Mouse (Mus musculus) MEL (cell line): Measurements from ENCODE around the gene Tnfaip1. TPM values are rescaled to one million over a fixed set of nuclear protein-coding genes. Genes with fewer than 3 reads are reported as not detected.

ENCODE experiments used
- DNase-seq: peaks from one replicate; pipeline ENCODE4 v3.0.0; 2011; ENCODE audit warnings: low read depth, low spot score
- H3K27ac ChIP-seq: 2 replicates; pipeline ENCODE4 v1.5.1; 2012; ENCODE audit warnings: low read depth, mild to moderate bottlenecking, control low read depth, low read length, moderate library complexity; ENCODE audit not compliant: control insufficient read depth
- H3K27me3 ChIP-seq, 2 experiments: fragments of 150-350 bp in 1 of 2; sonication (generic) in 1 of 2; 2 replicates each; pipeline ENCODE4 v1.6.1; 2012; ENCODE audit warnings: low read length in 2 of 2, mild to moderate bottlenecking in 2 of 2, improper control_type of control experiment in 1 of 2, moderate library complexity in 1 of 2; ENCODE audit not compliant: insufficient read depth in 2 of 2, control insufficient read depth in 1 of 2
- H3K36me3 ChIP-seq, 2 experiments: 2 replicates each; pipeline ENCODE4 v1.6.1; 2012 to 2014; ENCODE audit warnings: low read length in 2 of 2, improper control_type of control experiment in 1 of 2, inconsistent platforms in 1 of 2, mild to moderate bottlenecking in 1 of 2; ENCODE audit not compliant: insufficient read depth in 2 of 2, control insufficient read depth in 1 of 2
- H3K4me1 ChIP-seq, 2 experiments: fragments of 150-350 bp in 1 of 2; sonication (generic) in 1 of 2; 2 replicates each; pipeline ENCODE4 v1.6.1; 2012; ENCODE audit warnings: low read length in 2 of 2, improper control_type of control experiment in 1 of 2, mild to moderate bottlenecking in 1 of 2; ENCODE audit not compliant: insufficient read depth in 2 of 2, control insufficient read depth in 1 of 2
- H3K4me3 ChIP-seq, 2 experiments: fragments of 150-350 bp in 1 of 2; sonication (generic) in 1 of 2; 2 replicates each; pipeline ENCODE4 v1.5.1; 2012; ENCODE audit warnings: low read depth in 2 of 2, low read length in 2 of 2, mild to moderate bottlenecking in 2 of 2, moderate library complexity in 2 of 2, control low read depth in 1 of 2, improper control_type of control experiment in 1 of 2; ENCODE audit not compliant: control insufficient read depth in 1 of 2, insufficient read depth in 1 of 2
- H3K79me2 ChIP-seq: 2 replicates; pipeline ENCODE4 v1.6.1; 2012; ENCODE audit warnings: mild to moderate bottlenecking, low read length, moderate library complexity; ENCODE audit not compliant: control insufficient read depth, poor library complexity, insufficient read depth
- H3K9ac ChIP-seq: 2 replicates; pipeline ENCODE4 v1.6.1; 2012; ENCODE audit warnings: low read depth, mild to moderate bottlenecking, control low read depth, low read length, moderate library complexity; ENCODE audit not compliant: control insufficient read depth, poor library complexity, severe bottlenecking
- H3K9me3 ChIP-seq: fragments of 150-350 bp; sonication (generic); replicated peaks from 2 replicates; pipeline ENCODE4 v1.6.1; 2012; ENCODE audit warnings: mild to moderate bottlenecking, low read length, improper control_type of control experiment, moderate library complexity; ENCODE audit not compliant: insufficient read depth
- BHLHE40 ChIP-seq: IDR thresholded peaks from 2 replicates; pipeline ENCODE4 v1.6.1; 2012; ENCODE audit warnings: low read depth, mild to moderate bottlenecking, inconsistent platforms, low read length, improper control_type of control experiment, borderline replicate concordance
- CHD2 ChIP-seq: IDR thresholded peaks from 2 replicates; pipeline ENCODE4 v1.6.1; 2011; ENCODE audit warnings: low read length, improper control_type of control experiment
- CTCF ChIP-seq, 3 experiments: IDR thresholded peaks in 2 of 3; conservative IDR thresholded peaks in 1 of 3; 2 replicates each; pipeline ENCODE4 v1.5.1; 2011 to 2012; ENCODE audit warnings: low read length in 3 of 3, low read depth in 2 of 3, mild to moderate bottlenecking in 2 of 3, improper control_type of control experiment in 1 of 3, inconsistent platforms in 1 of 3, mixed read lengths in 1 of 3, moderate library complexity in 1 of 3; ENCODE audit not compliant: control insufficient read depth in 1 of 3, insufficient read depth in 1 of 3, poor library complexity in 1 of 3, severe bottlenecking in 1 of 3
- E2F4 ChIP-seq: IDR thresholded peaks from 2 replicates; pipeline ENCODE4 v1.6.1; 2011; ENCODE audit warnings: low read depth, low read length, improper control_type of control experiment, borderline replicate concordance
- ELF1 ChIP-seq: IDR thresholded peaks from 2 replicates; pipeline ENCODE4 v1.6.1; 2014; ENCODE audit warnings: low read depth, mild to moderate bottlenecking, inconsistent platforms, low read length, improper control_type of control experiment, moderate library complexity
- EP300 ChIP-seq, 2 experiments: IDR thresholded peaks; 2 replicates each; pipeline ENCODE4 v1.6.1; 2011; ENCODE audit warnings: improper control_type of control experiment in 2 of 2, low read length in 2 of 2, low read depth in 1 of 2, mild to moderate bottlenecking in 1 of 2
- ETS1 ChIP-seq: IDR thresholded peaks from 2 replicates; pipeline ENCODE4 v1.6.1; 2012; ENCODE audit warnings: low read depth, mild to moderate bottlenecking, inconsistent platforms, low read length, improper control_type of control experiment, moderate library complexity
- GABPA ChIP-seq: IDR thresholded peaks from 2 replicates; pipeline ENCODE4 v1.6.1; 2012; ENCODE audit warnings: low read depth, mild to moderate bottlenecking, inconsistent platforms, low read length, improper control_type of control experiment, moderate library complexity
- GATA1 ChIP-seq: IDR thresholded peaks from 2 replicates; pipeline ENCODE4 v1.6.1; 2011; ENCODE audit warnings: low read depth, low read length, improper control_type of control experiment
- HCFC1 ChIP-seq: IDR thresholded peaks from 2 replicates; pipeline ENCODE4 v1.6.1; 2012; ENCODE audit warnings: low read depth, mild to moderate bottlenecking, inconsistent platforms, low read length, improper control_type of control experiment, moderate library complexity
- JUND ChIP-seq: IDR thresholded peaks from 2 replicates; pipeline ENCODE4 v1.6.1; 2011; ENCODE audit warnings: low read depth, mild to moderate bottlenecking, improper control_type of control experiment, low read length
- KAT2A ChIP-seq: conservative IDR thresholded peaks from 2 replicates; pipeline ENCODE4 v1.6.1; 2012; ENCODE audit warnings: low read depth, low read length, improper control_type of control experiment, inconsistent platforms
- MAFK ChIP-seq: IDR thresholded peaks from 2 replicates; pipeline ENCODE4 v1.6.1; 2011; ENCODE audit warnings: low read depth, mild to moderate bottlenecking, low read length, improper control_type of control experiment, borderline replicate concordance
- MAX ChIP-seq: IDR thresholded peaks from 2 replicates; pipeline ENCODE4 v1.6.1; 2011; ENCODE audit warnings: low read length, improper control_type of control experiment
- MAZ ChIP-seq: IDR thresholded peaks from 2 replicates; pipeline ENCODE4 v1.6.1; 2012; ENCODE audit warnings: low read depth, mild to moderate bottlenecking, inconsistent platforms, low read length, improper control_type of control experiment
- MEF2A ChIP-seq: IDR thresholded peaks from 2 replicates; pipeline ENCODE4 v1.6.1; 2014; ENCODE audit warnings: low read depth, mild to moderate bottlenecking, inconsistent platforms, low read length, improper control_type of control experiment; ENCODE audit not compliant: poor library complexity, insufficient replicate concordance, severe bottlenecking; ENCODE audit errors: extremely low read depth
- MXI1 ChIP-seq: IDR thresholded peaks from 2 replicates; pipeline ENCODE4 v1.6.1; 2011; ENCODE audit warnings: mild to moderate bottlenecking, low read depth, low read length, improper control_type of control experiment
- MYB ChIP-seq: IDR thresholded peaks from 2 replicates; pipeline ENCODE4 v1.6.1; 2011; ENCODE audit warnings: mild to moderate bottlenecking, low read depth, low read length, improper control_type of control experiment
- MYC ChIP-seq: IDR thresholded peaks from 2 replicates; pipeline ENCODE4 v1.6.1; 2011; ENCODE audit warnings: low read depth, mild to moderate bottlenecking, low read length, improper control_type of control experiment, moderate library complexity
- NELFE ChIP-seq: IDR thresholded peaks from 2 replicates; pipeline ENCODE4 v1.6.1; 2011; ENCODE audit warnings: low read depth, low read length, improper control_type of control experiment
- NRF1 ChIP-seq: IDR thresholded peaks from 2 replicates; pipeline ENCODE4 v1.6.1; 2014; ENCODE audit warnings: low read depth, mild to moderate bottlenecking, inconsistent platforms, low read length, improper control_type of control experiment, moderate library complexity; ENCODE audit not compliant: poor library complexity, insufficient read depth, severe bottlenecking
- POLR2A ChIP-seq, 2 experiments: IDR thresholded peaks; 2 replicates each; pipeline ENCODE4 v1.6.1; 2011 to 2012; ENCODE audit warnings: low read length in 2 of 2, mild to moderate bottlenecking in 2 of 2, control low read depth in 1 of 2, improper control_type of control experiment in 1 of 2, low read depth in 1 of 2, moderate library complexity in 1 of 2; ENCODE audit not compliant: control insufficient read depth in 1 of 2, insufficient read depth in 1 of 2, poor library complexity in 1 of 2
- RAD21 ChIP-seq: IDR thresholded peaks from 2 replicates; pipeline ENCODE4 v1.6.1; 2011; ENCODE audit warnings: mild to moderate bottlenecking, low read depth, low read length, improper control_type of control experiment
- RCOR1 ChIP-seq: IDR thresholded peaks from 2 replicates; pipeline ENCODE4 v1.6.1; 2012; ENCODE audit warnings: low read depth, mild to moderate bottlenecking, inconsistent platforms, low read length, improper control_type of control experiment
- SMC3 ChIP-seq: IDR thresholded peaks from 2 replicates; pipeline ENCODE4 v1.6.1; 2011; ENCODE audit warnings: low read depth, low read length, improper control_type of control experiment
- TAL1 ChIP-seq: IDR thresholded peaks from 2 replicates; pipeline ENCODE4 v1.6.1; 2012; ENCODE audit warnings: mild to moderate bottlenecking, inconsistent platforms, low read length, moderate library complexity, mixed read lengths
- TBP ChIP-seq: IDR thresholded peaks from 2 replicates; pipeline ENCODE4 v1.8.0; 2011; ENCODE audit warnings: low read depth, low read length, improper control_type of control experiment
- TCF12 ChIP-seq: IDR thresholded peaks from 2 replicates; pipeline ENCODE4 v1.6.1; 2014; ENCODE audit warnings: low read depth, mild to moderate bottlenecking, inconsistent platforms, low read length, improper control_type of control experiment, moderate library complexity
- UBTF ChIP-seq: IDR thresholded peaks from 2 replicates; pipeline ENCODE4 v1.6.1; 2012; ENCODE audit warnings: low read depth, mild to moderate bottlenecking, inconsistent platforms, low read length, improper control_type of control experiment, moderate library complexity, borderline replicate concordance; ENCODE audit not compliant: insufficient read depth
- USF1 ChIP-seq: IDR thresholded peaks from 2 replicates; pipeline ENCODE4 v1.6.1; 2014; ENCODE audit warnings: low read depth, mild to moderate bottlenecking, inconsistent platforms, low read length, improper control_type of control experiment, moderate library complexity
- USF2 ChIP-seq, 2 experiments: IDR thresholded peaks; 2 replicates each; pipeline ENCODE4 v1.6.1; 2011 to 2012; ENCODE audit warnings: improper control_type of control experiment in 2 of 2, low read length in 2 of 2, borderline replicate concordance in 1 of 2, inconsistent platforms in 1 of 2, low read depth in 1 of 2, mild to moderate bottlenecking in 1 of 2; ENCODE audit not compliant: insufficient read depth in 1 of 2
- ZC3H11A ChIP-seq: IDR thresholded peaks from 2 replicates; pipeline ENCODE4 v1.6.1; 2012; ENCODE audit warnings: low read depth, mild to moderate bottlenecking, inconsistent platforms, low read length, improper control_type of control experiment
- ZKSCAN1 ChIP-seq: IDR thresholded peaks from 2 replicates; pipeline ENCODE4 v1.6.1; 2012; ENCODE audit warnings: low read depth, mild to moderate bottlenecking, inconsistent platforms, low read length, improper control_type of control experiment, moderate library complexity
- ZMIZ1 ChIP-seq: IDR thresholded peaks from 2 replicates; pipeline ENCODE4 v1.6.1; 2012; ENCODE audit warnings: low read depth, mild to moderate bottlenecking, inconsistent platforms, low read length, improper control_type of control experiment, moderate library complexity
- ZNF384 ChIP-seq: IDR thresholded peaks from 2 replicates; pipeline ENCODE4 v1.6.1; 2012; ENCODE audit warnings: low read depth, mild to moderate bottlenecking, inconsistent platforms, low read length, improper control_type of control experiment
- polyA plus RNA-seq, 2 experiments: library from polyadenylated mRNA; stranded (reverse) in 1 of 2; unstranded in 1 of 2; fragments of >175 nt in 1 of 2; fragments of >200 nt in 1 of 2; gene quantifications; 2 replicates each; pipeline versions ENCODE4 v1.2.1 to v1.2.4; 2012; ENCODE audit warnings: low replicate concordance in 2 of 2, low read depth in 1 of 2; ENCODE audit not compliant: insufficient read length in 2 of 2, insufficient read depth in 1 of 2, missing spikeins in 1 of 2
- total RNA-seq: library from RNA; depleted of rRNA; stranded (reverse); fragments of 300-350 nt; gene quantifications from 2 replicates; pipeline ENCODE4 v1.2.3, GENCODE M21; 2012; rRNA removed

The Tnfaip1 gene
- total RNA-seq (3.9 and 4.7 TPM in 2 replicates), polyA plus RNA-seq (1 to 10 TPM in 1 of 2 experiments, not detected in 1; 7.4 TPM)

DNA sequence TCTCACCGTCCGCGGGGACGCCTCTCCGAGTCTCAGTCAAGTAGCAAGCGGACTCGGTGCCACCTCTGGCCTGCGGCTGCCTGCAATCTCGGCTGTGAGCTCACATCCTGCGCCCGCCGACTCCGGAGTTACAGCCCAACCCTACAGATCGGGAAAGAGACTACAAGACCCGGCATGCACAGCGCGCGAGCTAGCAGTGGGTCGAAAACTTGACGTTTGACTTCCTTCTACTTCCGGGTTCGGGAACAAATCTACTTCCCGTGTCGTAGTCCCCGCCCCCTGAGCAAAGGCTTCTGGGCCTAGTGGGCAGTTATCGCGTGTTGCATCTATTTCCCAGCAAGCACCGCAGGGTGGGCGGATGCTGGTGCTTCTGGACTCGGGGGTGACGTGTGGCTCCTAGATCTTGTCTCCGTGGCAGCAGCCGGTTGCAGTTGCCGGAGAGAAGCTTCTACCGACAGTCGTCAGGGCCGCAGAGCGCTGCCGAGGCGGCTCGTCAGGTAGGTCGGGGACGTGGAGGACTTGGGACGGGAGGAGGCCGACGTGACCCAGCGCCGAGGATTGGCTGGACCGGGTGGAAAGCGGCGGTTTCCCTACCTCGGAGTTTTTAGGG is at the start of gene Tnfaip1, which contains the start of gene Ift20:
Gene Tnfaip1, minus strand, starts transcription at position 253 of the 610 bp plus-strand sequence.
Gene Ift20, plus strand, starts transcription at position 282 of the 610 bp plus-strand sequence.
- Histone ChIP-seq H3K4me3 (peak within 1 kb of the TSS; percentile 76 to 87), H3K4me1 (peaks cover 0 to 34% of the 10 kb centered on the region in 2 experiments; a peak in 3 of 4 replicates), H3K36me3 (peaks cover 4 to 25% of the 10 kb centered on the region in 2 experiments), H3K9ac (peak within 1 kb of the TSS; percentile 87), H3K27me3 (no peaks in the 10 kb centered on the region), H3K9me3 (no peaks in the 10 kb centered on the region), H3K79me2 (peaks cover 23% of the 10 kb centered on the region), H3K27ac (peak within 1 kb of the TSS; percentile 66)
- peak; percentile 100 for DNase-seq
- peak; percentile 96 for TF ChIP-seq ZMIZ1
- TF ChIP-seq ETS1, result peak; percentile 92
- TF ChIP-seq BHLHE40, result peak; percentile 4; the same call in 1 of the 2 replicates
- TF ChIP-seq GATA1, result peak; percentile 96
- TF ChIP-seq CHD2, result peak; percentile 91
- TF ChIP-seq MAFK, result no peak
- peak; percentile 83 for TF ChIP-seq RCOR1
- peak; percentile 98 for TF ChIP-seq NELFE
- peak; percentile 9; the same call in 1 of the 2 replicates for TF ChIP-seq SMC3
- TF ChIP-seq USF1, result peak; percentile 68
- TF ChIP-seq JUND, result no peak
- 0 out of 2 replicates have a peak, but pooled peaks have one; percentile 51 for TF ChIP-seq UBTF
- no peak for TF ChIP-seq ZC3H11A
- peak; percentile 88 for TF ChIP-seq TBP
- TF ChIP-seq NRF1, result peak; percentile 56
- TF ChIP-seq ZKSCAN1, result no peak
- TF ChIP-seq RAD21, result no peak
- no peak for TF ChIP-seq MEF2A
- TF ChIP-seq ELF1, result peak; percentile 92
- TF ChIP-seq USF2 (IDR thresholded peaks at IDR 0.05; ENCODE audit: borderline replicate concordance in 1 of 2, insufficient read depth in 1 of 2, low read depth in 1 of 2, low read length in 2 of 2), result no peak
- 0 out of 6 replicates have a peak, but pooled peaks of 1 of the 3 experiments have one; percentile 5 for TF ChIP-seq CTCF (IDR thresholded peaks at IDR 0.05 in 2 of 3, conservative IDR thresholded peaks at IDR 0.05 in 1 of 3; ENCODE audit: control insufficient read depth in 1 of 3, insufficient read depth in 1 of 3, low read depth in 2 of 3, low read length in 3 of 3, poor library complexity in 1 of 3, severe bottlenecking in 1 of 3)
- peak; percentile 96 for TF ChIP-seq MXI1
- peak; percentile 93 to 99 for TF ChIP-seq POLR2A (IDR thresholded peaks at IDR 0.05; ENCODE audit: control insufficient read depth in 1 of 2, insufficient read depth in 1 of 2, low read depth in 1 of 2, low read length in 2 of 2, poor library complexity in 1 of 2)
- TF ChIP-seq MYB, result peak; percentile 50; the same call in 1 of the 2 replicates
- peak; percentile 99 for TF ChIP-seq KAT2A
- peak in 1 of 2 experiments; percentile 62; a peak in 2 of 4 replicates for TF ChIP-seq EP300 (IDR thresholded peaks at IDR 0.05; ENCODE audit: low read depth in 1 of 2, low read length in 2 of 2)
- TF ChIP-seq E2F4, result no peak
- peak; percentile 51; the same call in 1 of the 2 replicates for TF ChIP-seq GABPA
- peak; percentile 89 for TF ChIP-seq MYC
- TF ChIP-seq TCF12, result peak; percentile 84
- peak; percentile 100 for TF ChIP-seq HCFC1
- TF ChIP-seq TAL1, result no peak
- TF ChIP-seq ZNF384, result no peak; the same call in 1 of the 2 replicates
- TF ChIP-seq MAX, result peak; percentile 80; the same call in 1 of the 2 replicates
- TF ChIP-seq MAZ, result 0 out of 2 replicates have a peak, but pooled peaks have one; percentile 86
